Mouse (Mus musculus) 3T3-L1 (cell line): ENCODE measurements around the gene Mmp25.
A peak's percentile ranks its signal among the peaks of the same experiment; 100 is the strongest.

Experiments used
- DNase-seq: peaks from one replicate; pipeline ENCODE4 v3.0.0-alpha.2; 2015; ENCODE audit warnings: low read depth, low spot score

Gene Mmp25

GRCm38 (mm10) chr17:23644613-23645495 is at the start of gene Mmp25:
TSS of gene Mmp25 (minus strand) at chr17:23645277.
- DNase-seq = no peak

- DNase-seq = peak; percentile 98
These were observed 49.4 kb upstream of the Mmp25 start for GRCm38 (mm10) chr17:23694491-23694890.

GRCm38 (mm10) chr17:23683856-23684672 is 39.0 kb upstream of the Mmp25 start, which contains the start of gene Cldn9:
TSS of gene Cldn9 (minus strand) at chr17:23684026.
- DNase-seq = no peak

GRCm38 (mm10) chr17:23683226-23683625 is 38.1 kb upstream of the Mmp25 start:
- peak; percentile 87 for DNase-seq

- DNase-seq = no peak
These were observed 37.5 kb upstream of the Mmp25 start for GRCm38 (mm10) chr17:23682530-23682929.

GRCm38 (mm10) chr17:23682092-23682491 is 37.0 kb upstream of the Mmp25 start:
- DNase-seq = no peak

- DNase-seq = peak; percentile 82
These were observed 36.0 kb upstream of the Mmp25 start for GRCm38 (mm10) chr17:23681086-23681485.

- DNase-seq = no peak
These were observed 35.3 kb upstream of the Mmp25 start for GRCm38 (mm10) chr17:23680336-23680735.

- no peak for DNase-seq
These were observed 34.2 kb upstream of the Mmp25 start, which contains the start of gene Cldn6 for GRCm38 (mm10) chr17:23679127-23679835. TSS of gene Cldn6 (plus strand) at chr17:23679249.

- peak; percentile 91 for DNase-seq
These were observed 32.2 kb upstream of the Mmp25 start, which contains the start of gene Tnfrsf12a for GRCm38 (mm10) chr17:23677236-23677679. TSS of gene Tnfrsf12a (minus strand) at chr17:23677468.

GRCm38 (mm10) chr17:23676473-23677031 is 31.5 kb upstream of the Mmp25 start:
- DNase-seq = peak; percentile 77

- peak; percentile 99 for DNase-seq
These were observed 30.6 kb upstream of the Mmp25 start for GRCm38 (mm10) chr17:23675564-23676281.

GRCm38 (mm10) chr17:23675127-23675526 is 30.1 kb upstream of the Mmp25 start:
- peak; percentile 94 for DNase-seq

- peak; percentile 72 for DNase-seq
These were observed 29.3 kb upstream of the Mmp25 start for GRCm38 (mm10) chr17:23674271-23674952.

GRCm38 (mm10) chr17:23673424-23674073 is 28.5 kb upstream of the Mmp25 start, which contains the start of the genes Hcfc1r1 and Thoc6:
TSS of gene Hcfc1r1 (plus strand) at chr17:23673596.
TSS of gene Thoc6 (minus strand) at chr17:23673882.
- peak; percentile 97 for DNase-seq

GRCm38 (mm10) chr17:23672761-23673160 is 27.7 kb upstream of the Mmp25 start:
- DNase-seq = no peak

GRCm38 (mm10) chr17:23671519-23671918 is 26.4 kb upstream of the Mmp25 start:
- DNase-seq = no peak

- no peak for DNase-seq
These were observed 25.5 kb upstream of the Mmp25 start for GRCm38 (mm10) chr17:23670516-23671074.

- DNase-seq = no peak
These were observed 20.4 kb upstream of the Mmp25 start for GRCm38 (mm10) chr17:23665511-23665910.
